Mouse (Mus musculus) right cerebral cortex, postnatal 25 days (tissue): ENCODE measurements around the gene Capg.

Experiments
- DNase-seq: peaks from one replicate; pipeline ENCODE4 v3.0.0; 2022

Gene Capg

DNA sequence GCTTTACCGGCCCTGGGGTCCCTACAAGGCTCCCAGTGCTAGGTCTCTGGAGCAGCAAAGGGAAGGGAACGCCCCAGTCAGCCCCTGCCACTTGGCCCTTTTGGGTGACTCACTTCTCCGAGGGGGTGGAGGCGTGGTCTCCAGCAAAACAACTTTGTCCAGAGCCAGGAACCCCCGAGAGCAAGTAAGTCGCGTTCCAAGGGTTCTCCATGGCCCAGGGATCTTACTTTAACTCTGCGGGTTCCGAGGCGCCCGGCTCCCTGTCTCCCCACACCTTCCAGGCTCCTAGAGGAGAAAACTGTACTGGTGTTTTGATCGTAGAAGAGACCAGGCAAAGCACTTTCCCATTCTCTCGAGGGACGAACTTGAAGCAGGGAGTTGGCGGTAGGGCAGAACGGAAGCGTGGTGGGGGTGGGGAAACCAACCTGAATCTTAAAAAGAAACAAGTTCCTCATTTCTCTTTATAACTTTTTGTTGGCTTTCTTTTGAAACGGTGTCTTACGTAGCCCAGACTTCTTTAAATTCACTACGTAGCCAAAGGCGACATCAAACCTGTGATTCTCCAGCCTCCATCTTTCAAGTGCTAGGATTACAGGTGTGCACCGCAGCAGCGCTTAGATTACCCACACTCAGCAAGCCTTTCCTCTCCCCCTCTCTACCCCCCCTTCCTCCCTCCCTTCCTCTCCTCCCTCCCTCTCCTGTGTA, at the start of gene Capg:
Gene Capg (plus strand): TSS at position 109 of the 705 bp plus-strand sequence.
- no peak for DNase-seq

DNA sequence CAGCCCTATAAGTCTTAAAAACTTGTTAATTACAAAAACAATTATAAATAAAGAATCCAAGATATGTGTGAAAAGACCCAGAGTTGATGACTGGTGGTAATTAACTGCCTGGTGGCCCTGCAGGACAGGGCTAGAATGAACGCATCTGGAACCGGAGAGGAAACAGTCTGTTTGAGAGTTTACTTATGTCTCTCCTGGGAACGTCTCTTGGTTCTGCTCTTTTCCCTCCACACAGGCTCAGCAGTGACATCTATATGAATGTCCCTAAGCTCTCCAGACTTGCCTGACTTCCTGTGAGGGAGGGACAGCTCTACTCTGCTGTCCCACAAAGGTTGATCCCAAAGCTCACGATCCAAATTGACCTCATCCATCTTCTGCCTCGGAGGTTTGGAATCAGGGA, 45.2 kb upstream of the Capg start:
- no peak for DNase-seq

DNA sequence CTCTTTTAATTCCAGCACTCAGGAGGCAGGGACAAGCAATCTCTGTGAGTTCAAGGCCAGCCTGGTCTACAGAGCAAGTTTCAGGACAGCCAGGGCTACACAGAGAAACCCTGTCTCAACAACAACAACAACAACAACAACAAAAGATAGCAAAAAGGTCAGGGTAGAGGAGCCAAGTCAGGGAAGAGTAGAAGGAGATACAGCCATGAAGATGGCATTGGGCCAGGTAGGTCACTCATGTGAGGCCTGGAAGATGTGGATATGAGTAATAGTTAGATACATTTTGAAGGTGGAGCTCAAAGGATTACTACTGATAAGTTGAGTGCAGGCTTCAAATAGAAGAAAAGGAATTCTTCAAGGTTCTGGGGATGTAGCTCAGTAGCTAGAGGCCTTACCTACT, 40.9 kb upstream of the Capg start:
- DNase-seq, result no peak

DNA sequence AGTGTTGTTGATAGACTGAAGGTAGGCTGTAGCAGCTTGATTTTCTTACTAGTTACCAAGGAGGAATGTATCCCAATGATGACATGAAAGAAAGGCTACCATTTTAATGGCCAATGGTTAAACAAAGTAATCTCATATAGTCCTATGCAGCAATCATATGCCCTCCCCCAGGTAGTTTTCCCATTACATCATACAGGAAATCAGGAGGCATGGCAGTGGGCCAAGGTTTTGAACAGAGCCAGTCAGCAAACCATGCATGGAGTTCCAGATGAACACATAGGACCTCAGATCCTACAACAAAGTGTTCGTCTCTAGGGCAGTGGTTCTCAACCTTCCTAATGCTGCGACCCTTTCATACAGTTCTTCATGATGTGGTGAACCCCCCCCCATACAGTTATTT, 40.3 kb upstream of the Capg start:
- DNase-seq, result no peak

DNA sequence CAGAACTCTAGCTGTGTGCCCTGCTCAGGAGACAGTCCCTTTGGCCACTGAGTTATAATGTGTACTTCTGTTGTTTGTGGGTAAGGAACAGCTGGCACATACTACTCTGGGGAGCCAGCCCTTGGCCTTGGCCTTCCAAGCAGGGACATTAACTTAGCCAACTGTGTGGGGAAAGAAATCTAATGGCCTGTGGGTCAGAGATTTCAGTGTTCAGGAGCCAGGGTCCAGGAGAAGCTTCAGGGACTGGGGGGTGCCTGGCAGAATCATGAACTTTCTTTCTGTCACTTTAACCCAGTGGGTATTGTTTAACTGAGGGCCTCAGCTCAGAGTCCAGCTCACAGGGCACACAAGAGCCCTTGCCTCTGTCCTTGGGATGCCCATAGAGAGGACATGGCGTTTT, 38.1 kb upstream of the Capg start:
- DNase-seq, result no peak

DNA sequence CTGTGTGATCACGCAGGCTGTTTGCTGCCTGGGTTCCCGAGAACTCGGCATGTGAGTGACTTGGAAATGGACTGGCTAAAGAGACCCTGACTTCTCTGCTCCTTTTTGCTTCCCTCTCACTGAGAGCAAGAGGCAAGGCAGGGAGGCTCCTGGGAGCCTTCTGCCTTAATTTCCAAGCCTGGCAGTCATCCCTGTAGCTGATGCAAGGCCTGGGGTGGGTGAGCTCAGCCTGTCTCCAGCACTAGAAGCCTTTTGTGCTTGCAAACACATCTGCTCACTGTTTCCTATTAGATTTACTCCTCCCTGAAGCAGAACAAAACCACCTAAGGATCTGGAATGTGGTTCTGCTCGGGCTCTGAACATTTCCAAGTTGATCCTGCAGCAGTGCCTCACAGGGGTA, 35.6 kb upstream of the Capg start:
- DNase-seq, result no peak

DNA sequence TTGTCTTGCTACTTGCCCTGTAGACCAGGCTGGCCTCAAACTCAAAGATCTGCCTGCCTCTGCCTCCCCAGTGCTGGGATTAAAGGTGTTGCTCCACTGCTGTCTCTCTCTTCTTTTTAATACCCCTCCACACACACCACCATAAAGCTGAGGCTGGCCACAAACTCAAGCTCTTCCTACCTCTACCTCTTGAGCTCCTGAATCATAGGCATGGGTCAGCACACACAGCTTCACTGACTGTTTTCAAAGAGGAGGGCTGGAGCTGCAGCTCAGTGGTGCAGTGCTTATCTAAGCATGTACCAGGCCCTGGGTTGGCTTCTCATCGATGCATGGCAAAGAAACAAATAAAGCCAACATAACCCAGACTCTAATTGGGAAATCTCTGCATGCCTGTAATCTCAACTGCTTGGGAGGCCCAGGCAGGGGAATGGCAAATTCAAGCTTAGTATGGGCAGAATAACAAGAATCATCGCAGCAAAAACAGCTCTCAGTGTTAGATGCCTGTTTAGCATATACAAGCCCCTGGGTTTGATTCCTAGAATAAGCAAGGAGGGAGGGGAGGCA, 34.2 kb upstream of the Capg start:
- DNase-seq, result no peak

DNA sequence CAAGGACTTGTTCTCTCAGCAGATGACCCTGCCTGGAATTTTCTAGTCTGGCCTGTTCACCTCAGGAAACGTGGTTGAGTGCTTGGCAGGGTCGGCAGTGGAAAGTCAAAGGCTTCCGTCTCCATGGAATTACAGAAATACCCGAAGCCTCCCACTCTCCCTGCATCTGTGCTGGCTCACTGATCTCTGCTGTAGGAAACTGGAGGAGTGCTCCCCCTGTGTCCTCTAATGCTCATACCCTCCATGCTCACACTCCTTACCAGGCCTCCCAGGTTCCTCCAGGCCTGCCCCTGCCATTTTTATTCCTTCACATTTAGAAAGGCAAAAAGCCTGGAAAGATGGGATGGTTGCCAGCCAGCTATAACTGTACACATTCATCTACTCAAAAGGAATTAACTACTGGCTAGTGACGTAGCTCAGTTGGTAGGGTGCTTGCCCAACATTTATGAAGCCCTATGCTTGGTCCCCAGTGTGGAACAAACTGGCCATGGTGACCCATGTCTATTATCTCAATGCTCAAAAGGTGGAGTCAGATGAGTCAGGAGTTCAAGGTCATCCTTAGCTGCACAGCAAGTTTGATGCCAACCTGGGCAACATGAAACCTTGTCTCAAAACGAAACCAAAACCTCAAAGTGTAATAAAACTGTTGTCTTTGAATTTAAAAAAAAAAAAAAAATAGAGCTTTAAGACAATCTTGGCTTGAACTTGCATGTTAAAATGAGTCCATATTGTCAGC, 33.3 kb upstream of the Capg start:
- DNase-seq, result no peak

DNA sequence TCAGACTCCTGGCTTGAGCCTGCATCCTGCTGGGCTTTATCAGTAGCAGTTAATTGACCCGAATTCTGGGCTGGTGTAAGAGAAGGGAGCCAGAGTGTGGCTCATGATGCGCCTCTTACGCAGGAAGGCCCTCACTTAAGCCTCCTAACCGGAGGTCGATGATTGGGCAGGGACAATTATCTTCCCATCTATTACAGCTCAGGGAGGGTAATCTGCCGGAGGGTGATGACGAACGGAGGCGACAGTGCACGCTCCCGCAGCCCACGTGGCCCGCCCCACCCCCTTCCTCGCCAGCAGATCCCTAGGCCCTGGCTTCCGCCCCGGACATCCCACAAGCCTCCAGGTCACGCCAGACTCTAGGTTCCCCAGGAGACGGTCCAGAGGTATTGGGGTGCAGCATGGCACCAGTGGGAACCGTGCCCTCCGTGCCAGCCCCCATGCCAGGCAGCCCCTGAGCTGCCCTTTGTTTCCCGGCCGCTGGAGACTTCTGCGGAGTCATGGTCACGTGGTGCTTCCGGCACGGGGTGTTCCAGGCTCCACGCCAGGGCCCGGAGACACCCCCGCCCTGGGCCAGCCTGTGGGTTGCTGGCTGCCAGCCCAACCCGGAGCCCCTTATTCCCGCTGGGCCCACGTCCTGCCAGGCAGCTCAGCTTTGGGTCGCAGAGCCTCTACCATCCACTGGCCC, 31.7 kb upstream of the Capg start:
- DNase-seq, result peak; percentile 88

DNA sequence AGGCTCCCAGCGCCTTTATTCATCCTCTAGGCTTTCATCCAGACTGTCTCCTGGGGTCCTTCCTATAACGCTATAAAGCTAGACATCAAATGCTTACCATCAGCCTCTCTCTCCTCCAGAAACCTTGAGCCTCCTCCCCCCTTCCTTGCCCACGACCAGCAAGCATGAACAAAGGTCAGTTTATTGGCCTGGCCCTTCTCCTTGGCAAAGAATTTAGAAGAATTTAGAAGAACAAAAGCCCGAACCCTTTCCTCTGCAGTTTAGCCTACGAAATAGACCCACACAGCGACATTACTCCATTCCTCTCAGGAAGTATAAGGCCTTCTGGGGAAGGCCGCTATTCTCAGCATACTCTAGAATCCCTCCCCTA, 31.1 kb upstream of the Capg start:
- no peak for DNase-seq

DNA sequence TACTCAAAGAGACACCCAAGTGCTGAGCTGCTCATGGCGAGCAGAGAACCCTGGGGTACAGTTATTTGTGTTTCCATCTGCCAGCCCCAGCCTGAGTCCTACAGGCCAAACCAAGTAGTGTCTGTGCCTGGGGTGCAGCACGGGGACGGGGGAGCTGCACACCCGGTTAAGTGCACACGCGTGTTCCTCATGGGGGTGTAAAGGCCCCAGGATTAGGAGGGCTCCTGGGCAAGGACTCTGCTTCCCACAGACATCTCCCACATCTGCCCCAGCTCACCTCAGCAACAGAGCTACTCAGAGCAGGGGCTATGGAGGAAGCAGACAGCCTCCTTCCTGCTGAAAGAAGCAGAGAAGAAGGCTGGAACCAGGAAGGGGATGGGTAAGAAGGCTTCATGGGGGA, 28.5 kb upstream of the Capg start:
- DNase-seq, result no peak

DNA sequence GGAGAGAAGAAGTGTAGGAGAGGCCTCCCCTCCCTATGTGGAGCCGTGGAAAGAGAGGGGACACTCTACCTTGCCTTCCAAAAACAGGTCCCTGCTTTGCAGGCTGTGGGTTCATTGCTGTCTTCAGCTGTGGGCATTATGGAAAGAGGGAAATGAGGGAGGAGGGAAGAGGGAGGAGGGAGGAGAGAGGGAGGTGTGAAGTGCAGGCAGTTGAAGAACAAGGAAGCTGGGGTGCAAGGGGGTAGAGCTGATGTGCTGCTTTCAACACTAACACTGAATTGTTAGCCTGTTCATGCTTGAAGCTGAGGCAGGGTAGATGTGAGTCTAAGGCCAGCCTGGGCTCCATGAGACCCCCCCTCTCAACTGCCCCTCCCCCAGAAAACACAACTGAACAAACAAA, 25.3 kb upstream of the Capg start:
- DNase-seq, result no peak

DNA sequence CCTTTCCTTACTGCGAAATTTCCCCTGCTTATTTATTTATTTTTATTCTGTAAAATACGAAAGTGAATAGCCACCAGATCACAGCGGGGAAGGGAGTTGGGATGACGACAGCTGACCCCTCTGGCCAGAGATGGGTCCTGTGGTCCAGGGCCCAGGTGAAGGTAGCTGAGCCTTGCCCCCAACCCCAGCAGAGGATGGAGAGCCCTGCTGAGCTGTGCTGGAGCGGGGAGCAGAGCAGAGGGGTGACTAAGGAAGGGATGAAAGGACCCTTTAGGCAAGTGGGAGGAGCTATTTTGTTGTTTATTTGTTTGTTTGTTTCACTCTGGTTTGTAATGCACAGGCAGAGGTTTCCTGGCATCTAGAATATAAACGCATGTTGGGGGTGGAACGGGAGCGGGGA, 24.9 kb upstream of the Capg start:
- no peak for DNase-seq

DNA sequence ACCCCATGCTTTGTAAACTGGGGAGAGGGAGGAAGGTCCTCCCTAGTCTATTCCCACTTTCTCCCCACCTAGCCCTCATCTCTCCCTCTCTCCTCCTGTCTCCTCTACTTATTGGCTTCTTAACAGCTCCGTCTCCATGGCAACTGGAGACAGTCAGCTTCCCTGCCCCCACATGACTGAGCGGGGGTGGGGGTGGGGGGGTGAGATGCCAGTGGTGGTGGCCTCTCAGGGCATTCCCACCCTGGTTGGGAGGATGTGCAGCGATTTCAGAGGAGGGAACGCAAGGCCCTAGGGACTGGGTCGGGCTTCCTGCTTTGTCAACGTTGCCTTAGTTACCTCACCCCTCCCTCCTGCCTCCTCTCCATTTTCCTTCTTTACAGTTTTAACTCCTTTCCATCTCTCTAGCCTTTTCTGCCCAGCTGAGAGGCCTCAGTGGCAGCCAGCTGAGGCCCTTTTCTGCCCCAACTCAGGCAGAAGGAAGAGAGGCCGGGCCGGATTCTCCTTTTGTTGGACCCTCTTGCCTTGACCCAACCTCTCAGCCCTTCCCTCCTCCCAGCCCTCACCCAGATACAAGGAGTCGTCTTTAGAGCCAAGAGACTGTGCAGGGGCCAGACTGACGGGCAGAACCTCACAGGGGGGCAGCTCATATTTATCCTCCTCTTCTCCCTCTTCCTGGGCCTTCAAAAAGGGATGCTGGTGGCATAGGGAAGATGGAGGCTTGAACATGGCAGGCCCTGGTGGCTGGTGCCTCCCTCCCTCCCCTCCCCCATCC, 24.1 kb upstream of the Capg start:
- DNase-seq, result peak; percentile 45

DNA sequence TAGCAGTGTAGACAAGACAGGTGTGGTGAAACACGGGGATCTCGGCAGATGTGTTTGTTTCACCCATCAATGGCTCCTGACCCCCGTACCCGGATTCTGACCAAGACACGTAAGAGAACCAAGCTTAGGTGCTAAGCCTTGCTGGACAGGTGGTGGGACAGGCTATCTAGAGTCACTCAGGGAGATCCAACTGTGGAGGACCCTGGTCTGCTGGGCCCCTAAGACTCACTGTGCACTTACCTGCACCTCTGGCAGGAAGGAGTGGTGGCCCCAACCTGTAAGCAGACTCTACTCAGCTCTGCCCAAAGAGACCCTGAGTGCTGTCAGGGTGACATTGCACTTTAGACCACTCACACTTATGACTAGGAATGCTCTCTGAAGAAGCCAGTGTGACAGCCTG, 23.3 kb upstream of the Capg start:
- DNase-seq, result no peak

DNA sequence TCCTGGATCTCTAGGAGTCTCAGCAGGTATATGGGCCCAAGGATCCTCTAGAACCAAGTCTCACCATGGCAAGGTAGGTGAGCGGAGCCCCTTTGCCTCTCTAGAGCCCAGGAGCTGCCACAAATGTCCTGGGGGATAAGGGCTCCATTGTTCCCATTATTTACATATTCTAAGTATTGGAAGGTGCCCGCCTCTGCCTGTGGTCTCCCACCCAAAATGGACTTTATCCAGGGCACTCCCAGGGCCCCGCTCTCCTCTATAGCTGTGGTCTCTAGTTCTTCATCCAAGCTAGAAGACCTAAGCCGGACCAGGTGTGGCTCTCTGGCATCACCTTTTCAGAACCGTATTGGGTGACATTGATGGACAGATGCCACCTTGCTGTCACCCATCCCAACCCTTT, 22.6 kb upstream of the Capg start, which contains the start of gene Sh2d6:
Gene Sh2d6 (minus strand): TSS at position 101 of the 400 bp plus-strand sequence.
- no peak for DNase-seq

DNA sequence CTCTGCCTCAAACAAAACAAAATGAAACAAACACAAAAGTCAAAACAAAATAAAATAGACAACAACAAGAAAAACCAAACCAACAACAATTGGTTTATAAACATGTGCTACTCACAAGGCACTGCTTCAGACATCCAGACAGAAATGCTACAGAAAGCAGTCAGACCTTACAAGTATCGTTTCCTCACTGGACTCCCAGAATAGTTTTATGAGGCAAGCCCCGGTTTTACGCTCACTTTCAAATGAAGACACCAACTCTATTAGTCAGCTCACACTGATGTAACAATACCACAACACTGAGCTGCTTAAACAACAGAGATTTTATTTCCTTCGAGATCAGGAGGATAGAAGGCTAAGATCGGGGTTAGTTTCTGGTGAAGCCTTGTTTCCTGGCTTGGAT, 21.9 kb upstream of the Capg start:
- no peak for DNase-seq

DNA sequence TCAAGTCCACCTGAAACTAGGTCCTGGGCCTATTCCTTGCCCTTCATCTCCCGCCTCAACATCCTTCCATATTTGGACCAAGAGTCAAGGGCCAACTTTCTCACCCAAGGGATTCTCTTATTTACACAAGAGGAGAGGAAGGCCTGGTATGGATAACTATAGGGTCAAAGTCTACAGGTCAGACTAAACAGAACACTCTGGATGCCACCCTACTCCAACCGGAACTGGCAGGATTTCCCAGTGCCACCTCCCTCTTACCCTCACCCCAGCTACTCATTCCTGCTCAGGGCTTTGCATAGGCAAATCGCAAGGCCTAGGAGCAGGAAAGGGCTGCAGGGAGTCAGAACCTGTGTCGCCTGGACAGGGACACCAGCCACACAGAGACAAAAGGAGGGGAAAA, 21.0 kb upstream of the Capg start:
- no peak for DNase-seq

DNA sequence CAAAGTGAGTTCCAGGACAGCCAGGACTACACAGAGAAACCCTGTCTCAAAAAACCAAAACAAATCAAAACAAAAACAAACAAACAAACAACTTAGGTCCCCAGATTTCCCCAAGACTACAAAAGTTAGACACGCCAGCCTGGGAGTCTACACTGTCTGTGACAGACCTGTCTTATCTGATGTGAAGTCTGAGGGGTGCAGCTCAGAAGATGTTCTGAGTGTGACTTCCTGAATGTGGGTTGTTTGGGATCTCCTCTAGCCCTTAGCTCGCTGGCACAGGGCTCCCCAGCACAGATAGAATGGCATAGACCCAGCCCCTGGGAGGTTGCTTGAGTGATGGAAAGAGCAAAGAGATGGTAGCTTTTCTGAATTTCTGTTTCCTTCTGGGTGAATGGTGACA, 20.0 kb upstream of the Capg start:
- no peak for DNase-seq

DNA sequence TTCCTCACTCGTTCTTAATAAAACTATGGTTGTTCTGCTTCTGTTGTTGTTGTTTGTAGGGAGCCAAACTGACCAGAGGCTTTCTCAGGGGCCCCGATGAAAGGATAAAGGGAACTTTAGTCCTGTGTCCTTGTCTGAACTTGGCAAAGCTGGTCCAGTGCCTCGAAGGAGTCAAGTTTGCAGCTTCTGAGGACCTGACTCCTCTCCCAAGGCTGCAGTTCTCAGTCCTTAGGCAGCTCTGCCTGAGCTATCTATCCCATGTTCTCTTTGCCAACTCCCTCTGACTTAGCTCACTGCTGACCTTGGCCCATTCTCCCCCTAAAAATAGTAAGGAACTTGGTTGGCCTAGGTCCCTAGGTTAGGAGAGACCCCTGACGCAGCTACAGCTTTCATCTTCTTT, 17.1 kb upstream of the Capg start:
- DNase-seq, result no peak

DNA sequence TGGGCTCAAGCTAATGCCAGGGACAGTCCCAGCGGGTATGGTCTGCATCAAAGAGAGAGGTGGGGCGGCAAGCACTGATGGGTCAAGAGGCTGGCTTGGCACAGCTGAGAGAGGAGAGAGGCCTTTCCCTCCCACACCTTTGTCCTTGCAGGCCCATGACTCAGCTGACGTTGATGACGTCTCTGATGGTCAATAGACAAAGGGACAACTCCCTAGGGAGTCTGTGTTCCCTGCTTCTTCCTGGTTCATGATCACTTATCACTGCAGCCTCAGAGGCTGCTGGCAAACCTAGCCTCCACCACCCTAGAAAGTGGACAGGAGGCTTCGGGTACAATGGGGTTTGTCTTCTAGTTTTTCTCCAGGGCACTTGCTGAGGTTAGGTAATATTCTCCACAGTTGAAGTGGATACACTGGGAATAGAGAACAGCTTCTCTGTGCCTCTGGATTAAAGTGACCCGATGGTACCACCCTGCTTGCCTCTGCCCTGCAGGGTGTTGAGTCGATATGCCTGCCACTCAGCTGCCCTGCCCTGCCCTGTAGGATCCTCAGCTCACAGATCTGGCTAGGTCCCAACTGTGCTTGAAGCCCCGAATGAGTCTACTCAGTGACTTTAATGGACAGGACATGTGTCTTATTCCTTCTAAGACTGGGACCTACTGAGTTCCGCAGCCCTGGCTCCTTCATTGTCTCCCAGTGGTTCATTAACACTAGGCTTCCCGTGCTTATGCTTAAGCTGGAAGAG, 15.6 kb upstream of the Capg start:
- DNase-seq, result no peak

DNA sequence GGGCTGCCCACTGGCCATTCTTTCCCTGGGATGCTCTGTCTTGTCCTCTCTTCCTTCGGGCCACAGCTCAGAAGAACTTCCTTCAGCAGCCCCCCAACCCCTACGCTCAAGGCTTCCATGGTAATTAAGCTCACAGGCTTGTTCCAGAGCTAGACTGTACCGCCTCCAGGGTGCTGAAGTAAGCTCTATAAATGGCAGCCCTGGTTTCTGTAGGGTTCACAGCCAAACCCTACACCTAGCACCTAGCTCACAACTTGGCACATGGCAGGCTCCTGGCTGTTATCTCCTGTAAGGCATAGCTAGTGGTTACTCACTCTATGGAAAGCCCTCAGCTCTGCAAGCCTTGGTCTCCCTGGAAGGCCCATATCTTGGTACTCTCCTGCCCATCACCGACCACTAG, 11.6 kb upstream of the Capg start:
- DNase-seq, result no peak
